Mouse (Mus musculus) embryonic fibroblast, embryonic 13.5 days (primary cell): ENCODE data around the gene Aox4. TPM values are rescaled to one million over a fixed set of nuclear protein-coding genes. Genes with fewer than 3 reads are reported as not detected.

Source experiments
- H3K27ac ChIP-seq: 2 replicates; pipeline ENCODE4 v1.5.1; 2012; ENCODE audit warnings: low read length, control low read depth, inconsistent platforms; ENCODE audit not compliant: insufficient read depth
- H3K4me1 ChIP-seq: 2 replicates; pipeline ENCODE4 v1.6.1; 2011; ENCODE audit warnings: low read length; ENCODE audit not compliant: control insufficient read depth, insufficient read depth
- H3K4me3 ChIP-seq: 2 replicates; pipeline ENCODE4 v1.5.1; 2011; ENCODE audit warnings: mild to moderate bottlenecking, control low read depth, low read length; ENCODE audit not compliant: insufficient read depth
- CTCF ChIP-seq: IDR thresholded peaks from 2 replicates; pipeline ENCODE4 v1.5.1; 2011; ENCODE audit warnings: mild to moderate bottlenecking, control low read depth, low read length, moderate library complexity, borderline replicate concordance; ENCODE audit not compliant: insufficient read depth
- POLR2A ChIP-seq: IDR thresholded peaks from 2 replicates; pipeline ENCODE4 v1.6.1; 2011; ENCODE audit warnings: low read depth, mild to moderate bottlenecking, control low read depth, low read length, moderate library complexity
- polyA plus RNA-seq: library from polyadenylated mRNA; stranded (reverse); fragments of >200 nt; gene quantifications from 2 replicates; pipeline ENCODE4 v1.2.4, GENCODE M21; 2011; ENCODE audit warnings: low read depth; ENCODE audit not compliant: missing spikeins, insufficient read length

Gene Aox4
- polyA plus RNA-seq, 1 experiment: not detected

DNA sequence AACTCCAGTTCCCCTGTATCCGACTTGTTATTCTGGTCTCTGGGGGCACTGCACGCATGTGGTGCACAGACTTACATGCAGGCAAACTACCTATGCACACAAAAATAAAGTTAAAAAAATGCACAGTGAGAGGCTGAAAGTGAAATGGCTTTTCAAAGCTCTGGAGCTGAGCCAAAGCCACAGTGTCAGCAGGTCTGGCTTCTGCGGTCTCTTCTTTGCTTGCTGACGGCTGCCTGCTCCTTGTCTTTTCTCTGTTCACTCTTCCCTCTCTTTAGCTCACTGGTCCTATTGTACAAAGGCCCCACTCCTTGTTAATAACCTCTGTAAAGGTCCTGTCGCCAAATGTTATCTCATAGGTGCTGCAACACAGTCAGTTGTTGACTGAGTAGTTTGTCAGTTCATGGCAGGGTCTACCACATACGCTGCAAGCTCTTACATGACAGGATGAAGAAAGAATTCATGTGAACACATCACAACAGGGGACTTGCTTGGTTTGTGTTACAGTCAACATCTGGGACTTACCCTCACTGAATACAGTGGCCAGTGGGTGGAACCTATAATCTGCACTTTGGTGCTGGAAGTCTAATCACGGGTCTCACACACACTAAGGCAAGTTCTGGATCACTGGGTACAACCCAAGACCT is 101.1 kb downstream of the Aox4 start:
- TF ChIP-seq POLR2A: no peak
- TF ChIP-seq CTCF: no peak
- H3K27ac ChIP-seq: no peak overlapping the region
- H3K4me3 ChIP-seq: no peak overlapping the region
- no peaks in the 10 kb centered on the region for H3K4me1 ChIP-seq

DNA sequence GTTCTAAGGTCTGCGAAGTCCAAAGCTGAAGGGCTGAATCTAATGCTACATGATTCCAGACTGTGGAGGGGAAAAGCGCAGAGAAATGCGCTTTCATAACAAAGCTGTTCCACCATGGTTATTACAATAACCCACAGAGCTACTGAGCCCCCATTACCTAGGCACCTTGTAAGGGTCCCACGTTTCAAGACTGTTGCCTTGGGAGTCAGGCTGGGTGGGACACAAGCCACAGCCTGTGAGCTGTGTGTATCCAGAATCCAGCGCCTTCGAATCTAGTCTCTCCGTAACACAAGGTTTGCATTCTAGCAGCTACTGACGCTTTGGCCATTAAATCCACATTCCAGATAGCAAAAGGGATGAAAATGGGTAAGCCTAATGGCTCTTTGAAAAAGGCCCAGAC is 103.0 kb downstream of the Aox4 start:
- Histone ChIP-seq H3K27ac (no peak overlapping the region), H3K4me1 (no peaks in the 10 kb centered on the region), H3K4me3 (no peak overlapping the region)
- TF ChIP-seq POLR2A (no peak), CTCF (no peak)

DNA sequence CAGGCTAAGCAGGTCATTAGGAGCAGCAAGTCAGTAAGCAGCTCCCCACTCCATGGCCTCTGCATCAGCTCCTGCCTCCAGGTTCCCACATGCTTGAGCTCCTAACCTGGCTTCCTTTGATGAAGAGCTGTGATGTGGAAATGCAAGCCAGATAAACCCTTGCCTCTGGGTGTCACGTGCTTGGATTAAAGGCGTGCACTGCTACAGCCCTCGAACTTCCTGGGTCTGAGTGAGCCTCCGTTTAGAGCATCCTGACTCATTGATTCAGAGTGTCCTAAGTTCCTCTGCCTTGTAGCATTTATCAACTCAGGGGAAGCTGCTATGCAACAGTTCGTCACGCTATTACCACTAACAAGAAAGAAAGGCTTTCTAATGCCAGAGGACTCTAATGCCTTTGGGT is 105.3 kb downstream of the Aox4 start:
- H3K4me3 ChIP-seq: no peak overlapping the region
- H3K4me1 ChIP-seq: no peaks in the 10 kb centered on the region
- no peak for TF ChIP-seq CTCF
- TF ChIP-seq POLR2A: no peak
- no peak overlapping the region for H3K27ac ChIP-seq

Other genes with a start within 250 kb of the Aox4 start
- 12.4 and 20.7 TPM in 2 replicates for gene Sgo2a, start 214.4 kb upstream of the Aox4 start, polyA plus RNA-seq
- 18.7 and 19.2 TPM in 2 replicates for gene Kctd18, start 191.4 kb upstream of the Aox4 start, polyA plus RNA-seq
- 4.1 and 5.2 TPM in 2 replicates for gene Aox1, start 180.5 kb upstream of the Aox4 start, polyA plus RNA-seq
- 0.14 and 0.15 TPM in 2 replicates for gene Aox3, start 97.3 kb upstream of the Aox4 start, polyA plus RNA-seq
- gene Aox2, start 67.9 kb downstream of the Aox4 start, polyA plus RNA-seq: not detected in 2 replicates
- 360 and 397 TPM in 2 replicates for gene Bzw1, start 182.5 kb downstream of the Aox4 start, polyA plus RNA-seq
- gene Clk1, start 213.7 kb downstream of the Aox4 start, polyA plus RNA-seq: 118 and 153 TPM in 2 replicates
- gene Nif3l1, start 234.8 kb downstream of the Aox4 start, polyA plus RNA-seq: 32.4 and 36.3 TPM in 2 replicates
- 50.6 and 70.9 TPM in 2 replicates for gene Ppil3, start 235.1 kb downstream of the Aox4 start, polyA plus RNA-seq